Mouse (Mus musculus): ENCODE measurements around the gene Chst1. TPM values are rescaled to one million over a fixed set of nuclear protein-coding genes. Genes with fewer than 3 reads are reported as not detected.
A peak's percentile ranks its signal among the peaks of the same experiment; 100 is the strongest.

Chst1 gene
- polyA plus RNA-seq, 1 experiment from 2014 or later: 48.0 TPM

GRCm38 (mm10) chr2:92658293-92659150 lies 59.0 kb downstream of the Chst1 start:
- Histone ChIP-seq H3K4me3 (no peak overlapping the region), H3K27ac (no peak overlapping the region), H3K4me1 (no peaks in the 10 kb centered on the region), H3K4me2 (no peak overlapping the region), H3K9me3 (no peaks in the 10 kb centered on the region), H3K27me3 (replicated peaks) (no peaks in the 10 kb centered on the region), H3K36me3 (replicated peaks) (no peaks in the 10 kb centered on the region), H3K9ac (no peak overlapping the region)
- 22% methylated on average over 1 of the region's 1 CpGs for WGBS
- 0 out of 2 replicates have a peak, but pooled peaks have one; percentile 33 for ATAC-seq (replicated peaks)

GRCm38 (mm10) chr2:92659491-92660035 lies 60.1 kb downstream of the Chst1 start:
- Histone ChIP-seq H3K4me3 (no peak overlapping the region), H3K9ac (no peak overlapping the region), H3K4me2 (no peak overlapping the region), H3K4me1 (peaks cover 4% of the 10 kb centered on the region; the same call in 1 of the 2 replicates), H3K27me3 (replicated peaks) (no peaks in the 10 kb centered on the region), H3K9me3 (no peaks in the 10 kb centered on the region), H3K36me3 (replicated peaks) (no peaks in the 10 kb centered on the region), H3K27ac (no peak overlapping the region)
- WGBS: 76% methylated on average over 7 of the region's 7 CpGs
- ATAC-seq (replicated peaks): no peak

DNA sequence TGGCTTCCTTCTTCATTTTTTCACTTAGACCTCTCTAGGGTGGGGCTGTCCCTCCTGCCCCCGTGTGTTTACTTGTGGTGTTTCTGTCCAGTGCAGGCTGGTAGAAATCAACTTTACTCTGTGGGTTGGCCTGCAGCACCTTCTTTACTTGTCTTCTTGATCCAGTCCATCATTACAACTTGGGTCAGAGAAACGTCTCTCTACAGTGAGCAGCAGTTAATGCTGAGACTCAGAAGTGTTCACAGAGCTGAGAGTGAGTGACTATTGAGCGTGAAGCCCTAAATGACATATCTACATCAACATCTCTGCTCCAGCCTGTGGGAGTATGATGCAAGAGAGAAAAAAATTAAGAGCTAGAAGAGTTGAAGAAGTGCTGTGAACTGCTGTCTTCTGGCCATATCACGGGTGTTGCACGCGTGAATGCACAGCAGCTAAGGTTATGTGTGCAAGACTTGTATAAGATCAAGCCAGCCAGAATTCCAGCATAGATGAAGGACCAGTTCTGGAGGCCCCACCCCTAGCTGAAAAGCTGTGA lies 63.1 kb downstream of the Chst1 start:
- Histone ChIP-seq H3K36me3 (replicated peaks) (no peaks in the 10 kb centered on the region), H3K9me3 (no peaks in the 10 kb centered on the region), H3K4me1 (peaks cover 4% of the 10 kb centered on the region; the same call in 1 of the 2 replicates), H3K27me3 (replicated peaks) (no peaks in the 10 kb centered on the region), H3K9ac (no peak overlapping the region), H3K4me3 (no peak overlapping the region), H3K4me2 (no peak overlapping the region), H3K27ac (no peak overlapping the region)
- no peak for ATAC-seq (replicated peaks)
- WGBS: 90% methylated on average over 6 of the region's 6 CpGs

Small RNAs within 50 kb of the gene (microRNA-seq; reads per million reads assigned to microRNA genes)
- gene Mir7221 (not detected), gene Mir7222 (not detected)

Other genes starting within 250 kb of the Chst1 start
- 41.3 and 47.5 TPM in 2 replicates for gene Pex16, start 225.0 kb upstream of the Chst1 start, polyA plus RNA-seq (2015; fragmentation: Nextera tagmentation; extraction: Ambion mirVana)
- gene Large2, start 224.8 kb upstream of the Chst1 start, polyA plus RNA-seq (2015; fragmentation: Nextera tagmentation; extraction: Ambion mirVana): 1.5 and 1.9 TPM in 2 replicates
- 7.6 and 8.4 TPM in 2 replicates for gene 1700029I15Rik, start 217.2 kb upstream of the Chst1 start, polyA plus RNA-seq (2015; fragmentation: Nextera tagmentation; extraction: Ambion mirVana)
- 155 and 165 TPM in 2 replicates for gene Mapk8ip1, start 198.4 kb upstream of the Chst1 start, polyA plus RNA-seq (2015; fragmentation: Nextera tagmentation; extraction: Ambion mirVana)
- gene Cry2, start 165.7 kb upstream of the Chst1 start, polyA plus RNA-seq (2015; fragmentation: Nextera tagmentation; extraction: Ambion mirVana): 47.5 and 49.0 TPM in 2 replicates
- gene Slc35c1, start 139.2 kb upstream of the Chst1 start, polyA plus RNA-seq (2015; fragmentation: Nextera tagmentation; extraction: Ambion mirVana): 14.4 and 17.4 TPM in 2 replicates